Mouse (Mus musculus) embryo, embryonic 10.5 days (tissue): ENCODE measurements at regions not wholly inside any gene's neighbourhood (a gene's known extent, or its start where the extent isn't known, plus 50 kb on each side); places are given as distances from the start of the nearest gene placed in this dataset.

Source experiments
- DNase-seq: peaks from one replicate; pipeline ENCODE4 v3.0.0-alpha.2; 2015; ENCODE audit warnings: low spot score

DNA sequence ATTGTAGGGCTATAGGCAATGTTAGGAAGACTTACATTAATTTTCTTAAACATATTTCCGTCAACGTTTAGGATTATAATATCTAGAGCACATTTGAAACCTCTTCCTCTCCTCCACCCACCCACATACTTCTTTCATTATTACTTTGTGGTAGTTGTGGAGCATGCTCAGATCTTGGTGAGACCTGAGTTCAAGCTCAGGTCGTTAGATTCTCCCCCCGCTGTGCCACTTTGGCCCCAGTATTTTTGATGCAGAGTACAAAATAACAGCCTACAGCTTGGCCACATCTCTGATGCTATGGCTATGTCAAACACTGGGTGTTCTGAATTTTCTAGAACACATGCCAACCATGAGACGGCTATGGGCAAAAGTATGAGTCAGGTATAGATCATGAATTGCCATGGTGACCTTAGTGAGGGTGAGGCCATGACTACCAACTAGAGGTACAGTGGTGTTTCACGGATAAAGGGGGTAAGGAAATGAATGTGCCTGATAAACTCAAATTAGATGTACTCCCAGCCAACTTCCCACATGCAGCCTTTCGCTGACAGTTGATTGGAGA, 68.5 kb upstream of the H2afz start:
- no peak for DNase-seq

DNA sequence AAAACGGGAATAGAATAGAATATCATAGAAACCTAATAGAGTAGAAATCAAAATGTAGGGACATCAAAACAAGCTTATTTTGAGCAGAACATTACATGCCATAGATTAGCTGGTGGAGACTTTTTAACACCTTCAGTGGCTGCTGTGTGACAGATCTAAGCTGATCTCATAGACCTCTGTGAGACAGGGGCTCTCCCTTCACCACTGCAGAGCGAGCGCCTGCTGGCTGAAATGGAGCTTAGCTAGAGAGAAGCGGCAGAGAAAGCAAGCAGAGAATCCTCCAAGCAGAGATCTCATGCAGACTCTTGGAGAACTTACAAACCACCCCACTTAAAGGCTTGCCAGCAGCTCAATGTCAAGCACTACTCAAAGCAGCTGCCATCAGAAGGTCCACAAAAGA, 65.5 kb upstream of the H2afz start:
- DNase-seq, result no peak

- no peak for DNase-seq
Observed at GRCm38 (mm10) chr3:137801402-137802020, 62.8 kb upstream of the H2afz start.

- no peak for DNase-seq
Observed at GRCm38 (mm10) chr3:137807423-137807822, 56.9 kb upstream of the H2afz start.

- DNase-seq, result no peak
Observed at GRCm38 (mm10) chr3:137807913-137808684, 56.2 kb upstream of the H2afz start.

- DNase-seq, result no peak
Observed at GRCm38 (mm10) chr3:137810123-137810522, 54.2 kb upstream of the H2afz start.
